28 mouse cellular contexts compared by ENCODE assay signal in the genomic region with DNA sequence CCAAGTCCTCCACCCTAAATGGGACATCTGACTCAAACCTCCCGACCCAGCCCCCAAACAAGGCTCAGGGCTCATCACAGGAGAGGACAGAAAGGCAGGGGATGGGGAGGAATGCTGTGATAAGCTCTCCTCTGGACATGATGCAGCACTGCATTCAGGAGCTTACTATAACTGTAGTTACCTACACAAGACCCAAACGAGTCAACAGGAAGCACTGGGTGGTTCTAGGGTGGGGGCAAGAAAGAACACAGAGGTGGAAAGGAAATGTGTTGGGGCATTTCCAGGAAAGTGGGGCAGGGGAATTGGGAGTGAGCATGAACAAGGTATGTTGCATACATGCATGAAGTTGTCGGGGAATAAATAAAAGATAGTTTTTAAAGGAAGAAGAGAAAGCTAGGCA. TPM values are rescaled to one million over a fixed set of nuclear protein-coding genes. Genes with fewer than 3 reads are reported as not detected.
"Had no signal": no experiment of that assay in that cellular context is flagged by ENCODE, and none has a peak within 500 bp of the region (broad histone marks: within the 10 kb centered on the region; RNA-seq: fewer than 3 reads in every experiment).

No protein-coding gene starts in this region.

- ATAC-seq: hindbrain, postnatal 0 days; intestine, embryonic 16.5 days had no signal

- DNase-seq: gastrocnemius, adult 2 months; gastrocnemius, postnatal 10 days; gastrocnemius, postnatal 25 days; heart, adult 18-20 months; heart, postnatal 10 days; heart, postnatal 4 days; kidney, adult 11 months; kidney, adult 2 months; kidney, adult 9 months; kidney, postnatal 14 days; kidney, postnatal 36 days; layer of hippocampus, adult 9-11 months; liver had no signal

- H3K4me2 ChIP-seq: heart, embryonic 12.5 days; hindbrain, embryonic 13.5 days; hindbrain, embryonic 15.5 days; kidney, embryonic 15.5 days; limb, embryonic 12.5 days; liver, embryonic 11.5 days had no signal

- H3K9me3 ChIP-seq: heart, embryonic 10.5 days; heart, embryonic 12.5 days; hindbrain, embryonic 10.5 days; hindbrain, embryonic 13.5 days; hindbrain, embryonic 15.5 days; kidney, embryonic 15.5 days; limb, embryonic 10.5 days; limb, embryonic 12.5 days had no signal

- H3K36me3 ChIP-seq: heart, embryonic 10.5 days; heart, embryonic 12.5 days; hindbrain, embryonic 10.5 days; hindbrain, embryonic 13.5 days; hindbrain, embryonic 15.5 days; kidney, embryonic 15.5 days; limb, embryonic 10.5 days; limb, embryonic 12.5 days had no signal

- H3K4me1 ChIP-seq: heart, embryonic 10.5 days; hindbrain, embryonic 10.5 days; hindbrain, embryonic 13.5 days; hindbrain, embryonic 15.5 days; kidney, embryonic 15.5 days; limb, embryonic 12.5 days had no signal

- H3K4me3 ChIP-seq: gastrocnemius, adult 2 months; heart, embryonic 10.5 days; heart, embryonic 12.5 days; hindbrain, embryonic 10.5 days; hindbrain, embryonic 13.5 days; hindbrain, embryonic 15.5 days; kidney, embryonic 15.5 days; left cerebral cortex, adult 2 months; limb, embryonic 10.5 days; limb, embryonic 12.5 days had no signal

- H3K27me3 ChIP-seq: hindbrain, embryonic 15.5 days had no signal

- H3K27ac ChIP-seq: gastrocnemius, adult 2 months; heart, embryonic 10.5 days; hindbrain, embryonic 10.5 days; hindbrain, embryonic 13.5 days; hindbrain, embryonic 15.5 days; hindbrain, postnatal 0 days; kidney, embryonic 15.5 days; kidney, postnatal 0 days; left cerebral cortex, adult 2 months; limb, embryonic 10.5 days; limb, embryonic 12.5 days; liver, embryonic 14.5 days had no signal

- H3K9ac ChIP-seq: heart, embryonic 12.5 days; hindbrain, embryonic 13.5 days; hindbrain, embryonic 15.5 days; kidney, embryonic 15.5 days; limb, embryonic 12.5 days; liver, embryonic 14.5 days had no signal

RNA-seq across cellular contexts. Expression of a gene that starts 11.5 kb away (rescaled TPM):
- total RNA-seq: granulocyte monocyte progenitor cell, adult 5-6 weeks had no signal
